Mouse (Mus musculus) thymus, adult 2 months (tissue): Measurements from ENCODE around the gene Tradd.

Experiments
- CTCF ChIP-seq: fragments of 200-500 bp; IDR thresholded peaks from 2 replicates; pipeline ENCODE4 v1.5.1; 2012; ENCODE audit warnings: mild to moderate bottlenecking, control low read depth, low read length, moderate library complexity, borderline replicate concordance; ENCODE audit not compliant: control insufficient read depth, poor library complexity, insufficient read depth; ENCODE audit errors: extremely low read depth
- POLR2A ChIP-seq: fragments of 200-500 bp; IDR thresholded peaks from 2 replicates; pipeline ENCODE4 v1.6.1; 2012; ENCODE audit warnings: mild to moderate bottlenecking, low read length, control low read depth, moderate library complexity; ENCODE audit not compliant: control insufficient read depth, poor library complexity, insufficient read depth; ENCODE audit errors: extremely low read depth

- no peak for TF ChIP-seq CTCF
- no peak for TF ChIP-seq POLR2A
These were observed 29.0 kb upstream of the Tradd start for GRCm38 (mm10) chr8:105293405-105293804.
